Mouse (Mus musculus) lung, adult 2 months (tissue): ENCODE measurements around the gene Gm28729. TPM values are rescaled to one million over a fixed set of nuclear protein-coding genes. Genes with fewer than 3 reads are reported as not detected.
"Not testable (repeated sequence)": the region's sequence is repeated elsewhere in the genome, so short reads cannot be mapped to it uniquely, and the experiment has no call there.

Source experiments
- DNase-seq: peaks from one replicate; pipeline ENCODE4 v3.0.0; 2022
- H3K4me1 ChIP-seq: fragments of 200-500 bp; 2 replicates; pipeline ENCODE4 v1.6.1; 2011; ENCODE audit warnings: low read length; ENCODE audit not compliant: control insufficient read depth, insufficient read depth
- H3K4me3 ChIP-seq: fragments of 200-500 bp; replicated peaks from 2 replicates; pipeline ENCODE3; 2011; ENCODE audit warnings: low read depth, mild to moderate bottlenecking, control low read depth, low read length; ENCODE audit errors: extremely low read depth
- CTCF ChIP-seq: fragments of 200-500 bp; IDR thresholded peaks from 2 replicates; pipeline ENCODE4 v1.5.1; 2011; ENCODE audit warnings: mild to moderate bottlenecking, low read length, control low read depth; ENCODE audit not compliant: insufficient read depth
- POLR2A ChIP-seq: fragments of 200-500 bp; IDR thresholded peaks from 2 replicates; pipeline ENCODE4 v1.6.1; 2011; ENCODE audit warnings: low read depth, mild to moderate bottlenecking, control low read depth, low read length, borderline replicate concordance; ENCODE audit errors: extremely low read depth
- WGBS: fragments of 180-500 bp; shearing (Covaris S2); methylation state at CpG from one replicate; pipeline ENCODE4 v1.1.7; 2018; 5-methylcytosine and 5-hydroxymethylcytosine counted together
- polyA plus RNA-seq: library from polyadenylated mRNA; depleted of rRNA; stranded (reverse); fragments of >200 nt; gene quantifications from 2 replicates; pipeline ENCODE4 v1.2.3, GENCODE M21; 2012

The Gm28729 gene
- polyA plus RNA-seq, 1 experiment = 2.8 TPM

GRCm38 (mm10) chr9:96501217-96501616 is 23.8 kb downstream of the Gm28729 start:
- no peak for DNase-seq
- TF ChIP-seq POLR2A = no peak
- no peak for TF ChIP-seq CTCF
- Histone ChIP-seq H3K4me3 (no peak overlapping the region), H3K4me1 (no peaks in the 10 kb centered on the region)
- 57% methylated on average over 7 of the region's 7 CpGs for WGBS

- DNase-seq = no peak
- 49% methylated on average over 3 of the region's 3 CpGs for WGBS
- Histone ChIP-seq H3K4me1 (no peaks in the 10 kb centered on the region), H3K4me3 (no peak overlapping the region)
- TF ChIP-seq POLR2A = no peak
- TF ChIP-seq CTCF = no peak
These were observed 31.9 kb downstream of the Gm28729 start for GRCm38 (mm10) chr9:96493212-96493611.

GRCm38 (mm10) chr9:96491810-96492209 is 33.3 kb downstream of the Gm28729 start:
- Histone ChIP-seq H3K4me1 (no peaks in the 10 kb centered on the region), H3K4me3 (no peak overlapping the region)
- DNase-seq = peak; percentile 34
- 35% methylated on average over 12 of the region's 12 CpGs for WGBS
- no peak for TF ChIP-seq POLR2A
- TF ChIP-seq CTCF = peak; percentile 79

GRCm38 (mm10) chr9:96487869-96488268 is 37.2 kb downstream of the Gm28729 start:
- not testable (repeated sequence) for H3K4me1 ChIP-seq, DNase-seq
- WGBS = 82% methylated on average over 5 of the region's 5 CpGs

GRCm38 (mm10) chr9:96483648-96484047 is 41.4 kb downstream of the Gm28729 start:
- DNase-seq = no peak
- TF ChIP-seq CTCF (no peak), POLR2A (no peak)
- Histone ChIP-seq H3K4me3 (no peak overlapping the region), H3K4me1 (peaks cover 6% of the 10 kb centered on the region; the same call in 1 of the 2 replicates)
- WGBS = 43% methylated on average over 2 of the region's 2 CpGs

More at GRCm38 (mm10) chr9:96487869-96488268, 37.2 kb downstream of the Gm28729 start:
- not testable (repeated sequence) for H3K4me3 ChIP-seq

GRCm38 (mm10) chr9:96483028-96483427 is 42.0 kb downstream of the Gm28729 start:
- TF ChIP-seq POLR2A = no peak
- TF ChIP-seq CTCF = no peak
- Histone ChIP-seq H3K4me3 (no peak overlapping the region), H3K4me1 (peaks cover 6% of the 10 kb centered on the region; the same call in 1 of the 2 replicates)
- WGBS = 56% methylated on average over 3 of the region's 3 CpGs
- no peak for DNase-seq

GRCm38 (mm10) chr9:96478071-96478888 is 46.8 kb downstream of the Gm28729 start, which contains the start of gene Rnf7:
Gene Rnf7 (minus strand): TSS chr9:96478675.
- TF ChIP-seq POLR2A (peak; percentile 73), CTCF (no peak)
- H3K4me1 ChIP-seq = peaks cover 6% of the 10 kb centered on the region
- peak within 1 kb of the TSS; percentile 54 for H3K4me3 ChIP-seq
- peak; percentile 99 for DNase-seq
- WGBS = under 1% methylated on average over 74 of the region's 74 CpGs

- H3K4me3 ChIP-seq = no peak overlapping the region
- 83% methylated on average over 3 of the region's 3 CpGs for WGBS
- no peak for DNase-seq
- H3K4me1 ChIP-seq = peaks cover 2% of the 10 kb centered on the region; the same call in 1 of the 2 replicates
- TF ChIP-seq CTCF (no peak), POLR2A (no peak)
These were observed 52.7 kb downstream of the Gm28729 start for GRCm38 (mm10) chr9:96472356-96472755.

- H3K4me3 ChIP-seq, H3K4me1 ChIP-seq, DNase-seq: not testable (repeated sequence)
- WGBS = 94% methylated on average over 4 of the region's 4 CpGs
These were observed 53.4 kb downstream of the Gm28729 start for GRCm38 (mm10) chr9:96471681-96472080.

GRCm38 (mm10) chr9:96470266-96470974 is 54.6 kb downstream of the Gm28729 start:
- Histone ChIP-seq H3K4me3 (no peak overlapping the region), H3K4me1 (no peaks in the 10 kb centered on the region)
- WGBS = 94% methylated on average over 8 of the region's 8 CpGs
- DNase-seq = no peak
- no peak for TF ChIP-seq CTCF
- TF ChIP-seq POLR2A = no peak
